Mouse (Mus musculus): ENCODE measurements around the gene Ppfia2.

GRCm38 (mm10) chr10:106936996-106937395, 466.9 kb downstream of the Ppfia2 start:
- TF ChIP-seq CTCF (IDR thresholded peaks at IDR 0.05; ENCODE audit: low read depth, low read length) (no peak), GATA1 (IDR thresholded peaks at IDR 0.05; ENCODE audit: borderline replicate concordance, low read length) (no peak)
